In the genomic region with DNA sequence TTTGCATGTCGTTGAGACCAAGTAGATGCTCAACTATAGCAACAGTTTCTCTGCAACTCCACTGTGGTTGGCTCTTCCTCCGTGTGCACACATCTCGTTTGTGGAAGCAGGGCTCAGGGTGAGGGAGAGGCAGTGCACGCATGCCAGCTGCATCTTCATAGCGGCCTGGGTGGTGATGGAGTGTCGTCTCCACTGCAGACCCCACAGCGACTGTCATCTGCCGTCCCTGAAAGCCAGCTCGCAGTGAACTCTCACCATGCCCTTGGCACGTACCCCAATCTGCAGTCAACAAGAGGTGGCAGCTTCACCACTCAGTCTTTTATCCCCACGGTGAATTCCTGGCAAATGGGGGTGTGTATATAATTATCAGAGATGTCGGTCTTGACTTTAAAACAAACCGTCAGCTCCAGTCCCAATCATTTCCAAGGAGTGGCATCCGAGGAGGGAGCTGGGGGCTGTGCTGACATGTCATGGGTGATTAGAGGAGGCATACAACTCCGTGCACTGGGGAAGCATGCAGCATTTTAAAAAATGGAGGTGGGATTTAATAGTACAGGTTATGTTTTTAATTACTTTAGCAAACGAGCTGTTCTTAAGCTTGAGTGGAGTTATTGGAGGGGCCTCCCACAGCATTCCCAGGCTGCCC, we compare ENCODE assay signal across 22 mouse cellular contexts. TPM values are rescaled to one million over a fixed set of nuclear protein-coding genes. Genes with fewer than 3 reads are reported as not detected.
DNase-seq lines count a peak whose midpoint lies in the region; ATAC-seq and TF ChIP-seq lines count a peak whose summit lies in the region.
"Had no signal": no experiment of that assay in that cellular context is flagged by ENCODE, and none has a peak within 500 bp of the region (broad histone marks: within the 10 kb centered on the region; RNA-seq: fewer than 3 reads in every experiment).

No protein-coding gene starts in this region.

- no peak for TF ChIP-seq CTCF in hindbrain, postnatal 0 days (IDR thresholded peaks at IDR 0.05; ENCODE audit: low read depth)

- no peak overlapping the region for H3K4me2 ChIP-seq in forebrain, embryonic 15.5 days (replicated peaks)
- no peak overlapping the region for H3K4me2 ChIP-seq in forebrain, embryonic 11.5 days (ENCODE audit: low read depth, low read length, severe bottlenecking)
- no peak overlapping the region for H3K4me2 ChIP-seq in hindbrain, postnatal 0 days (ENCODE audit: low read depth, low read length)
- no peak overlapping the region for H3K4me2 ChIP-seq in hindbrain, embryonic 11.5 days (replicated peaks; ENCODE audit: low read depth, low read length)
- H3K4me2 ChIP-seq in midbrain, embryonic 15.5 days, result no peak overlapping the region
- no peak overlapping the region for H3K4me2 ChIP-seq in midbrain, embryonic 11.5 days
- H3K4me2 ChIP-seq: embryonic facial prominence, embryonic 13.5 days; heart, embryonic 12.5 days; intestine, embryonic 15.5 days had no signal

- WGBS in forebrain, embryonic 15.5 days, result 44% methylated on average over 16 of the region's 16 CpGs
- WGBS in forebrain, embryonic 11.5 days, result 82% methylated on average over 16 of the region's 16 CpGs
- WGBS in hindbrain, postnatal 0 days, result 39% methylated on average over 16 of the region's 16 CpGs
- 83% methylated on average over 16 of the region's 16 CpGs for WGBS in hindbrain, embryonic 11.5 days
- 60% methylated on average over 16 of the region's 16 CpGs for WGBS in midbrain, embryonic 15.5 days
- WGBS in midbrain, embryonic 11.5 days, result 87% methylated on average over 16 of the region's 16 CpGs

- no peak overlapping the region for H3K9ac ChIP-seq in forebrain, embryonic 15.5 days (replicated peaks)
- H3K9ac ChIP-seq in forebrain, embryonic 11.5 days (ENCODE audit: low read length), result no peak overlapping the region
- no peak overlapping the region for H3K9ac ChIP-seq in hindbrain, postnatal 0 days (replicated peaks; ENCODE audit: low read length)
- H3K9ac ChIP-seq in hindbrain, embryonic 11.5 days (ENCODE audit: low read depth, low read length), result no peak overlapping the region
- no peak overlapping the region for H3K9ac ChIP-seq in midbrain, embryonic 15.5 days
- H3K9ac ChIP-seq in midbrain, embryonic 11.5 days (ENCODE audit: low read length), result no peak overlapping the region
- H3K9ac ChIP-seq: embryonic facial prominence, embryonic 13.5 days; heart, embryonic 12.5 days; intestine, embryonic 15.5 days had no signal

- H3K36me3 ChIP-seq in forebrain, embryonic 15.5 days, result no peaks in the 10 kb centered on the region
- no peaks in the 10 kb centered on the region for H3K36me3 ChIP-seq in forebrain, embryonic 11.5 days (ENCODE audit: control insufficient read depth, insufficient read depth, low read length)
- no peaks in the 10 kb centered on the region for H3K36me3 ChIP-seq in hindbrain, postnatal 0 days (ENCODE audit: insufficient read depth, low read length)
- H3K36me3 ChIP-seq in hindbrain, embryonic 11.5 days (ENCODE audit: control insufficient read depth, insufficient read depth, low read length), result no peaks in the 10 kb centered on the region
- H3K36me3 ChIP-seq in midbrain, embryonic 15.5 days (replicated peaks), result no peaks in the 10 kb centered on the region
- H3K36me3 ChIP-seq in midbrain, embryonic 11.5 days (ENCODE audit: control insufficient read depth, insufficient read depth, low read length), result no peaks in the 10 kb centered on the region
- H3K36me3 ChIP-seq: embryonic facial prominence, embryonic 13.5 days; G1E; heart, embryonic 12.5 days; hindbrain, embryonic 10.5 days; intestine, embryonic 15.5 days had no signal

- H3K27ac ChIP-seq in forebrain, embryonic 15.5 days (replicated peaks), result no peak overlapping the region
- no peak overlapping the region for H3K27ac ChIP-seq in forebrain, embryonic 11.5 days (ENCODE audit: low read depth, low read length)
- no peak overlapping the region for H3K27ac ChIP-seq in hindbrain, postnatal 0 days
- no peak overlapping the region for H3K27ac ChIP-seq in hindbrain, embryonic 11.5 days (ENCODE audit: low read depth, low read length)
- H3K27ac ChIP-seq in midbrain, embryonic 15.5 days, result 0 out of 2 replicates have a peak overlapping the region, but pooled peaks have one; percentile 1
- no peak overlapping the region for H3K27ac ChIP-seq in midbrain, embryonic 11.5 days (ENCODE audit: low read depth, low read length)
- H3K27ac ChIP-seq: embryonic facial prominence, embryonic 13.5 days; hindbrain, embryonic 10.5 days; intestine, embryonic 15.5 days had no signal

- no peaks in the 10 kb centered on the region for H3K9me3 ChIP-seq in forebrain, embryonic 15.5 days
- no peaks in the 10 kb centered on the region for H3K9me3 ChIP-seq in forebrain, embryonic 11.5 days (ENCODE audit: control insufficient read depth, low read length)
- H3K9me3 ChIP-seq in hindbrain, postnatal 0 days (ENCODE audit: low read length), result no peaks in the 10 kb centered on the region
- H3K9me3 ChIP-seq in hindbrain, embryonic 11.5 days (ENCODE audit: control insufficient read depth, low read length), result no peaks in the 10 kb centered on the region
- H3K9me3 ChIP-seq in midbrain, embryonic 15.5 days, result no peaks in the 10 kb centered on the region
- H3K9me3 ChIP-seq in midbrain, embryonic 11.5 days (ENCODE audit: control insufficient read depth, low read length), result no peaks in the 10 kb centered on the region
- H3K9me3 ChIP-seq: embryonic facial prominence, embryonic 13.5 days; heart, embryonic 12.5 days; hindbrain, embryonic 10.5 days; intestine, embryonic 15.5 days had no signal

- peaks cover 10% of the 10 kb centered on the region for H3K4me1 ChIP-seq in forebrain, embryonic 15.5 days
- no peaks in the 10 kb centered on the region for H3K4me1 ChIP-seq in forebrain, embryonic 11.5 days (replicated peaks; ENCODE audit: control insufficient read depth, insufficient read depth, low read length)
- 0 out of 2 replicates have a peak, but pooled peaks cover 9% of the 10 kb centered on the region for H3K4me1 ChIP-seq in hindbrain, postnatal 0 days (ENCODE audit: insufficient read depth, low read length)
- no peaks in the 10 kb centered on the region for H3K4me1 ChIP-seq in hindbrain, embryonic 11.5 days (replicated peaks; ENCODE audit: control insufficient read depth, insufficient read depth, low read length)
- H3K4me1 ChIP-seq in midbrain, embryonic 15.5 days, result peaks cover 16% of the 10 kb centered on the region
- no peaks in the 10 kb centered on the region for H3K4me1 ChIP-seq in midbrain, embryonic 11.5 days (ENCODE audit: control insufficient read depth, insufficient read depth, low read length)
- H3K4me1 ChIP-seq: heart, embryonic 12.5 days; intestine, embryonic 15.5 days had no signal

- DNase-seq in cerebellum, postnatal 10 days, result peak; percentile 71 to 80
- no peak for DNase-seq in cerebellum, adult 11-12 months
- no peak for DNase-seq in forebrain, embryonic 11.5 days (ENCODE audit: low spot score)
- DNase-seq in hindbrain, postnatal 0 days (ENCODE audit: low spot score), result peak; percentile 65
- no peak for DNase-seq in hindbrain, embryonic 11.5 days (ENCODE audit: low spot score)
- no peak for DNase-seq in midbrain, embryonic 11.5 days (ENCODE audit: low spot score, missing footprints)
- DNase-seq: adrenal gland, adult 8-10 months; adrenal gland, postnatal 36 days; B cell, adult 2 months; cerebellum, adult 11 months; cerebellum, adult 9-11 months; gastrocnemius, postnatal 14 days; kidney, adult 18-20 months had no signal

- 0 out of 2 replicates have a peak, but pooled peaks have one; percentile 41 for ATAC-seq in forebrain, embryonic 15.5 days (replicated peaks)
- no peak for ATAC-seq in forebrain, embryonic 11.5 days (replicated peaks; ENCODE audit: low FRiP score)
- 0 out of 2 replicates have a peak, but pooled peaks have one; percentile 28 for ATAC-seq in hindbrain, postnatal 0 days
- ATAC-seq in hindbrain, embryonic 11.5 days (ENCODE audit: low FRiP score), result no peak
- ATAC-seq in midbrain, embryonic 15.5 days (replicated peaks), result peak; percentile 58
- ATAC-seq in midbrain, embryonic 11.5 days (ENCODE audit: low FRiP score), result no peak
- ATAC-seq: CD4-positive, CD25-positive, alpha-beta regulatory T cell, adult 4 months; intestine, embryonic 15.5 days had no signal

- no peaks in the 10 kb centered on the region for H3K27me3 ChIP-seq in forebrain, embryonic 15.5 days
- H3K27me3 ChIP-seq in forebrain, embryonic 11.5 days (ENCODE audit: control insufficient read depth, insufficient read depth, low read length), result no peaks in the 10 kb centered on the region
- no peaks in the 10 kb centered on the region for H3K27me3 ChIP-seq in hindbrain, postnatal 0 days (ENCODE audit: insufficient read depth, low read length)
- no peaks in the 10 kb centered on the region; the same call in 1 of the 2 replicates for H3K27me3 ChIP-seq in hindbrain, embryonic 11.5 days (ENCODE audit: control insufficient read depth, insufficient read depth, low read length)
- no peaks in the 10 kb centered on the region for H3K27me3 ChIP-seq in midbrain, embryonic 15.5 days (replicated peaks)
- H3K27me3 ChIP-seq in midbrain, embryonic 11.5 days (ENCODE audit: control insufficient read depth, insufficient read depth, low read length), result no peaks in the 10 kb centered on the region
- H3K27me3 ChIP-seq: embryonic facial prominence, embryonic 13.5 days; intestine, embryonic 15.5 days had no signal

- H3K4me3 ChIP-seq in forebrain, embryonic 15.5 days, result no peak overlapping the region
- H3K4me3 ChIP-seq in forebrain, embryonic 11.5 days (ENCODE audit: low read depth, low read length), result no peak overlapping the region
- H3K4me3 ChIP-seq in hindbrain, postnatal 0 days (ENCODE audit: low read length), result no peak overlapping the region
- no peak overlapping the region for H3K4me3 ChIP-seq in hindbrain, embryonic 11.5 days (ENCODE audit: low read depth, low read length)
- no peak overlapping the region for H3K4me3 ChIP-seq in midbrain, embryonic 15.5 days
- no peak overlapping the region for H3K4me3 ChIP-seq in midbrain, embryonic 11.5 days (ENCODE audit: low read depth, low read length)
- H3K4me3 ChIP-seq: embryonic facial prominence, embryonic 13.5 days; heart, embryonic 12.5 days; hindbrain, embryonic 10.5 days; intestine, embryonic 15.5 days had no signal

RNA-seq across cellular contexts. Expression of a gene that starts 40.7 kb away (rescaled TPM):
- polyA plus RNA-seq in forebrain, embryonic 15.5 days (2015; fragmentation: Nextera tagmentation; extraction: Ambion mirVana), result 33.1 and 33.3 TPM in 2 replicates
- 4.8 and 5.8 TPM in 2 replicates for polyA plus RNA-seq in forebrain, embryonic 11.5 days (2014; fragmentation: Nextera tagmentation; extraction: Ambion mirVana)
- 80.1 and 93.5 TPM in 2 replicates for total RNA-seq in hindbrain, postnatal 0 days (2014; rRNA removed)
- polyA plus RNA-seq in hindbrain, postnatal 0 days (2015; fragmentation: Nextera tagmentation; extraction: Ambion mirVana), result 39.5 and 43.5 TPM in 2 replicates
- polyA plus RNA-seq in hindbrain, embryonic 11.5 days (2014; fragmentation: Nextera tagmentation; extraction: Ambion mirVana), result 4.9 and 5.1 TPM in 2 replicates
- polyA plus RNA-seq in midbrain, embryonic 15.5 days (2015; fragmentation: Nextera tagmentation; extraction: Ambion mirVana), result 65.4 and 67.5 TPM in 2 replicates
- polyA plus RNA-seq in midbrain, embryonic 11.5 days (2014; fragmentation: Nextera tagmentation; extraction: Ambion mirVana), result 2.6 TPM in 2 replicates
- total RNA-seq: common myeloid progenitor, adult 5-6 weeks had no signal
- polyA plus RNA-seq: CD4-positive, CD25-positive, alpha-beta regulatory T cell, adult 4 months; G1E had no signal

Comparison
In these comparisons a context has a peak if more than half of its experiments do, and no peak if none do; other contexts are left out.
1. DNase-seq: peak in cerebellum, postnatal 10 days (2 of 2) and hindbrain, postnatal 0 days (single experiment); none in cerebellum, adult 11-12 months (single experiment), forebrain, embryonic 11.5 days (single experiment), hindbrain, embryonic 11.5 days (single experiment) and midbrain, embryonic 11.5 days (single experiment).
2. ATAC-seq: peak in forebrain, embryonic 15.5 days (single experiment), hindbrain, postnatal 0 days (single experiment) and midbrain, embryonic 15.5 days (single experiment); none in forebrain, embryonic 11.5 days (single experiment), hindbrain, embryonic 11.5 days (single experiment) and midbrain, embryonic 11.5 days (single experiment).